Mouse (Mus musculus): ENCODE measurements at regions not wholly inside any gene's neighbourhood (a gene's known extent, or its start where the extent isn't known, plus 50 kb on each side); places are given as distances from the start of the nearest gene placed in this dataset.

DNA sequence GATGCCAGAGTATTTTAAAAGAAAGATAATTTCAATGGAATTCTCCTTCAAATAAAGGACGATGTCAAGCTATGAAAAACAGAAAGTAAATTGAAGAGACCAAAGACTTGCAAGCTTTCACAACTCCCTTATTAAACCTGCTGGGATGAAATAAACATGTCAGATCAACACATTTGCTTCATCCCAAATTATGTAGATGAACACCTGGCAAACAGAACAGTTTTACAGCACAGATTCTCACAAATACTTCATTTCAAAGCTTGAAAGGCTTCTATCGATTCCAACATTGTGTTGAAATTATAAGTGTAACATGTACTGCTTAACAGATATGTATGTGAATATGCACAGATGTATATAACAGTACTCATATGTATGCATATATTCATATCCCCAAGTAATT is 749.5 kb downstream of the Hdgfl1 start:
- Histone ChIP-seq H3K36me3 (no peaks in the 10 kb centered on the region), H3K4me1 (no peaks in the 10 kb centered on the region), H3K4me2 (no peak overlapping the region), H3K27ac (no peak overlapping the region), H3K9me3 (no peaks in the 10 kb centered on the region), H3K27me3 (no peaks in the 10 kb centered on the region), H3K9ac (no peak overlapping the region), H3K4me3 (no peak overlapping the region)
- no peak for ATAC-seq (ENCODE audit: borderline replicate concordance, extremely low read depth, low FRiP score, low TSS enrichment)
- 85% methylated on average over 2 of the region's 2 CpGs for WGBS

DNA sequence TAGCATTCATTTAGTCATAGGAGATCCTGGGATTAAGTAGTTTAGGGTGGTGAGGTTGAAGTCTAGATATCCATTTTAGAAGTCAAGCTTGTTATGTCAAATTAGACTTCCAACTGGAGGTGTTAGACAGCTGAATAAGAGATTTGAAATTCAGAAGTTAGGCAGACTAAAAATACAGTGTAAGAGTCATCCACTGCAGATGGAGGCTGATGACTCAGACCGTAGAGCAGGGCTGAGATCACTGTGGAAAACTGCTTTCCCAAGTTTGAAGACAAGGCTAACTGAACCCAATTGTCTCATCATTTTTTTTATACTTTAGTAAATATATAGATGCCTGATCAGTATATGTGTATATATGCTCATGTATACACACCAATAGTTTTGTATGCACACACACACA is 738.8 kb upstream of the Nrsn1 start:
- 77% methylated on average over 1 of the region's 1 CpGs for WGBS
- no peak for ATAC-seq (ENCODE audit: borderline replicate concordance, extremely low read depth, low FRiP score, low TSS enrichment)
- Histone ChIP-seq H3K27me3 (no peaks in the 10 kb centered on the region), H3K4me3 (no peak overlapping the region), H3K4me2 (no peak overlapping the region), H3K9me3 (no peaks in the 10 kb centered on the region), H3K27ac (no peak overlapping the region), H3K36me3 (no peaks in the 10 kb centered on the region), H3K4me1 (no peaks in the 10 kb centered on the region), H3K9ac (no peak overlapping the region)

DNA sequence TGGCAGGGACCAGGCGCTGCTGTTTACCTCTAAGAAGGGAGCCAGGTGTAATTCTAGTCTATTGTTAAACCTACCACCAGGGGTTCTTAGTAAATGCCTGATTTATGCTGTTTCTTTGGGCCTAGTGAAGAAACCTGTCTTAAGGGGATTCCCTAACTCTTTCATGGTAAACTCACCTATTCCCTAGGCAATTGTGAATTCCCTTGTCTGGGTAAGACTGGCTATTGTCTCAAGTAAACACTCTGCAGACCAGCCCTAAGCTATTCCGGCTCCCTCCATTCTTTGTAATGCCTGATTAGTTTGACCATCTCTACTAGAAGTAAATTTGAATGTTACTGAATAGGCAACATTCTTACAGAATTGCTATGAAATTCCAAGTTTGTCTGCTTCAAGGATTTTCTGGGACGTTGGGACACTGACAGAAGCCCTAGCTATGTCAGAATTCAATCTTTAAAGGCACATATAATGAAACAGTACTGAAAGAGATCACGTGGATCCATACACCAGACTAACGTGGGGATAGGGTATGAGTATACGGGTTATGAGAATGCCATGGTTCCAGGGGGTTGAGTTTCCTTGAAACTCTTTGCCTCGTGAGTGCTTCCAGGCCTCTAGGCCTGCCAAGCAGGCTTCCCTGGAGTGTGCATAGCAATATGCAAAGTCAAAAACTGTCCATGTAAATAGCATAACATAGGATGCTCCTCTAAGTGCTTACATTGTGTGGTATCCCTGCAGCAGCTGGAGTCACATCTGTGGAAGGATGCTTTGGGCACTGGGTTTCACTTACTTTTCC is 734.7 kb upstream of the Nrsn1 start:
- Histone ChIP-seq H3K4me2 (no peak overlapping the region), H3K27ac (no peak overlapping the region), H3K9me3 (no peaks in the 10 kb centered on the region), H3K9ac (no peak overlapping the region), H3K27me3 (no peaks in the 10 kb centered on the region), H3K36me3 (no peaks in the 10 kb centered on the region), H3K4me1 (no peaks in the 10 kb centered on the region), H3K4me3 (no peak overlapping the region)
- WGBS: 89% methylated on average over 7 of the region's 7 CpGs
- no peak for ATAC-seq (ENCODE audit: borderline replicate concordance, extremely low read depth, low FRiP score, low TSS enrichment)

DNA sequence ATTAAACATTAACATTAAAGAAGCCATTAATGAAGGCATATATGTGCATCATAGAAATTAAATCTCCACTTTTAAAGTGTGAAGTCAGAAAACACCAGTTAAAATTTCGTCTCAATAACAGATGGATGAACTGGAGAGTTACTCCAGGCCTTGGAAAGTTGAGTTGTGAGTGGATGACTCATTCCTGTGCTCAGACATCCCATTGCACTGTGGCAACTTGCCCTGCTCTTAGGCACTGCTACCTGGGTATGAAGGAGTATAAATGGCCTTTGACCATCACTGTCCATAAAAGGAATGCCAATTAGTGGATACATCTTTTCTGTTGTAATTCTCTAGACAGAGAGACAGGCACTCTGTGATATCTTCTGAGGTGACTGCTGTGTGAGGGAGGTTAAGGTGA is 723.2 kb upstream of the Nrsn1 start:
- Histone ChIP-seq H3K27me3 (no peaks in the 10 kb centered on the region), H3K36me3 (no peaks in the 10 kb centered on the region), H3K9me3 (no peaks in the 10 kb centered on the region), H3K4me2 (no peak overlapping the region), H3K27ac (no peak overlapping the region), H3K4me3 (no peak overlapping the region), H3K9ac (no peak overlapping the region), H3K4me1 (no peaks in the 10 kb centered on the region)
- ATAC-seq (ENCODE audit: borderline replicate concordance, extremely low read depth, low FRiP score, low TSS enrichment): no peak
- WGBS: 38% methylated on average over 1 of the region's 1 CpGs

DNA sequence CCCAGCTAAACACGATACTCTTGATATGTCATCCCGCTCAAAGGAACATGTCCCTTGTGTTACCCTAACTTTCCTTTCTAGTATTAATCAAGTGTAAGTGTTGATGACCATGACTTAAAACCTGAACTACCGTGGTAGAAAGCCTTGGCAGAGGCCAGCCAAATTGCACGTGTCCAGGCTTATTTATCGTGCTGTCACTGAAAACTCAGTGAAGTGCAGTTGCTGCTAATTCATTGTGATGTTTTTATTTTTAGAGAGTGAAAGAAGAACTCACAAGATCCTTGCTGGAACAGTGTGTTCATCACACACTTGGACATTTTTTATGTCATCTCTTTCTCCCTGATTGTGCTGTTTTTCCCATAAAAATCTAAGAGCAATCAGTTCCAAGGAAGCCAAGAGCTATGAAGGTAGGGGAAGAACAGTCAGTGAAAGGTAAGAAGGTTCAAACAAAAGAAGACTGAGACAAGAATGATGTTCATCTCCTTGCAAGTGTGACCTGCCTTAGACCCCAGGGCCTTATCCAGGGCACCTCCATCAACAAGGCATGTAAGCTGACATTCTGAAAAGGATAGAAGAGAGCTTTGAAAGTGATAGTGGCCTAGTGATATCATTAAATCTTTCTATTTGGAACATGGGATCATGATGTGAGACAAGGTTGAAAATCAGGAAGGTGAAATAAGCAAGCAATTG is 718.9 kb upstream of the Nrsn1 start:
- no peaks in the 10 kb centered on the region for H3K27me3 ChIP-seq
- no peak overlapping the region for H3K9ac ChIP-seq
- no peak overlapping the region for H3K4me3 ChIP-seq
- H3K9me3 ChIP-seq: no peaks in the 10 kb centered on the region
- no peaks in the 10 kb centered on the region for H3K4me1 ChIP-seq
- H3K4me2 ChIP-seq: no peak overlapping the region
- no peak for ATAC-seq (ENCODE audit: borderline replicate concordance, extremely low read depth, low FRiP score, low TSS enrichment)
- no peak overlapping the region for H3K27ac ChIP-seq
- no peaks in the 10 kb centered on the region for H3K36me3 ChIP-seq
- 38% methylated on average over 5 of the region's 5 CpGs for WGBS

DNA sequence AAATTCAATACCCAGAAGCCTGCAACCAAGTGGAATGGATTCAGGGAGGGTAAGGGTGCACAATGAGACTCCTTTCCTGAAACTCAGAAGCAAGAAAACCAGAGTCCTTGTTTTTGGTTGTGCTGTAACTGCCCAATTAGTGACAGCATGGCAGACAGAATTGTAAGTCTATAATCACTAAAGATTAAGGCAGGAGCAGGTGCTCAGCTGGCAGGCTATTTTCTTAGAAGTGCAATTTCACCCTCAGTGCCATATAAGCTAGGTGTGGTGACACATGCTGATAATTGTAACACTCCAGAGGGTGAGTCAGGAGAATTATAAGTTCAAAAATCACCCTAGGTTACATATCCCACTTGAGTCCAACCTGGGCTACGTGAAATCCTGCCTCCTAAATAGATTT is 714.2 kb upstream of the Nrsn1 start:
- no peak overlapping the region for H3K4me3 ChIP-seq
- no peaks in the 10 kb centered on the region for H3K4me1 ChIP-seq
- H3K9ac ChIP-seq: no peak overlapping the region
- no peak for ATAC-seq (ENCODE audit: borderline replicate concordance, extremely low read depth, low FRiP score, low TSS enrichment)
- H3K36me3 ChIP-seq: no peaks in the 10 kb centered on the region
- 84% methylated on average over 1 of the region's 1 CpGs for WGBS
- no peaks in the 10 kb centered on the region for H3K27me3 ChIP-seq
- no peak overlapping the region for H3K27ac ChIP-seq
- no peaks in the 10 kb centered on the region for H3K9me3 ChIP-seq
- no peak overlapping the region for H3K4me2 ChIP-seq

DNA sequence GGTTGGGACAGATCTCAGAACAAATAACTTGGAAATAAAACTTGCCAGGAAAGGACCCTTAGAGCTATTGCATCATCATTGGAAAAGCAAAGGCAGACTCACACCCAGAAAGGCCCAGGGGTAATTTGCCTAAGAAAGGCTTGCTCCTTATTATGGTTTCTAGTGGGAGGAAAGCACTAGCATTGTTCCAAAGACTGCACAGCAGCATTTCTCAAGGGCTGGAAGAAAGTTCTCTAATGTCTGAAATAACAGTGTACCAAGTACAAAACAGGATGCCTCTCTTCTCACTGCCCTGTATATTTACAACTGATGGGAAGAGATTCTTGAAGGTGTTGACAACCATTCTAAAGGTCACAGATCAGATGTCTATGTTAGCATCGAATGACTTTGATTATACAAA is 713.4 kb upstream of the Nrsn1 start:
- 63% methylated on average over 1 of the region's 1 CpGs for WGBS
- Histone ChIP-seq H3K9me3 (no peaks in the 10 kb centered on the region), H3K27me3 (no peaks in the 10 kb centered on the region), H3K4me2 (no peak overlapping the region), H3K9ac (no peak overlapping the region), H3K36me3 (no peaks in the 10 kb centered on the region), H3K27ac (no peak overlapping the region), H3K4me3 (no peak overlapping the region), H3K4me1 (no peaks in the 10 kb centered on the region)
- no peak for ATAC-seq (ENCODE audit: borderline replicate concordance, extremely low read depth, low FRiP score, low TSS enrichment)

DNA sequence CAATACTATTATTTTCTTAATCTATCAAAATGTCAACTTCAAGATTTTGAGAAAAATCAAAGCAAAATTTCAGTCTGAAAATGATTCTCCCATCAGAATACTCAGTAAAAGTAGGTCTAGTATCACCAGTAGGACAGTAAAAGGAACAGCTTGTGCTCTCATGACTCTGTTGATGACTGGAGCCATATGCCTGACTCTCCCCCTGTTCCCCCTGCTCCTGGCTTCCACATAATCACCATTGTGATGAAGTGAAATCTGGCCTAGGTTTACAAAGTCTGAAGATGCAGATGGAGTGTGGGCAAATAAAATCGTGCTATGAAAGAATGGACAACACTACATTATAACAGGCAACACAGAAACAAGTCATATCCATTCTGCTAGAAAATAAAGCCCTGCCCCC is 708.3 kb upstream of the Nrsn1 start:
- 56% methylated on average over 1 of the region's 1 CpGs for WGBS
- Histone ChIP-seq H3K36me3 (no peaks in the 10 kb centered on the region), H3K27me3 (no peaks in the 10 kb centered on the region), H3K4me3 (no peak overlapping the region), H3K27ac (no peak overlapping the region), H3K4me1 (no peaks in the 10 kb centered on the region), H3K9me3 (no peaks in the 10 kb centered on the region), H3K9ac (no peak overlapping the region), H3K4me2 (no peak overlapping the region)
- no peak for ATAC-seq (ENCODE audit: borderline replicate concordance, extremely low read depth, low FRiP score, low TSS enrichment)

DNA sequence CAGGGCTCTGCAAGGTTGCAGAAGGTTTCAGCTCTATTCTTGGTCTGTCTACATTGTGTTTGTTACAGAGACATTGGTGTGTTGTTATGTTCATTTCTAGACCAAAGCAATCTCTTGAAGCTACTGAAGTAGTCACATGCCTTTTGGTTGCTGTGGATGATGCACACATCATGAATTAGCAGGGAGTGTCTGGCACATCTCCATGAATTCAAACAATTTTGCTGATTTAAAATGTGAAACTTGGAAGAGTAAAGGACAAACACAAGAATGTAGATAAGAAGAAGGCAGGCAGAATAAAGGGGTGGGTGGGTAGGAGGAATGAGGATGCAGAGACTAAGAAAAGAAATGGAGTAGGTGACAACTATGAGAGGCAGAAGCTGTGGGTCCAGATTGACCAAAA is 688.3 kb upstream of the Nrsn1 start:
- Histone ChIP-seq H3K36me3 (no peaks in the 10 kb centered on the region), H3K27me3 (peaks cover 4% of the 10 kb centered on the region; the same call in 1 of the 2 replicates), H3K9ac (no peak overlapping the region), H3K4me2 (no peak overlapping the region), H3K9me3 (no peaks in the 10 kb centered on the region), H3K4me3 (no peak overlapping the region), H3K27ac (no peak overlapping the region), H3K4me1 (0 out of 2 replicates have a peak, but pooled peaks cover 6% of the 10 kb centered on the region)
- peak; percentile 73; the same call in 1 of the 2 replicates for ATAC-seq (ENCODE audit: borderline replicate concordance, extremely low read depth, low FRiP score, low TSS enrichment)

DNA sequence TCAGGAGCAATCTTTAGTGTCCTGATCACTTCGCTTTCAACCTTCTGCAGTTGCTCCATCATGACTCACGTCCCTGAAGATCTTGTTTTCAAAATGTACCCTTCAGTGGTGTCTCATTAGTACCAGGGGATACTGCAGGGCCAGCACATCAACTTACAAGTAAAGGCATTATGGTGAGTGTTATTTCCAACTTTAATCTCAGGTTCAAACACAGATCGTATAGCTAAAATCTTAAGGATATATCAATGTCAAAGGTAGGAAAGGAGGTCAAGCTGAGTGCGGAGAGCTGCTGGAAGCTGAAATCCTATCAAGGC is 687.8 kb upstream of the Nrsn1 start:
- H3K9ac ChIP-seq: no peak overlapping the region
- peaks cover 4% of the 10 kb centered on the region; the same call in 1 of the 2 replicates for H3K27me3 ChIP-seq
- 36% methylated on average over 4 of the region's 4 CpGs for WGBS
- peak; percentile 62; the same call in 1 of the 2 replicates for ATAC-seq (ENCODE audit: borderline replicate concordance, extremely low read depth, low FRiP score, low TSS enrichment)
- 0 out of 2 replicates have a peak, but pooled peaks cover 6% of the 10 kb centered on the region for H3K4me1 ChIP-seq
- H3K27ac ChIP-seq: no peak overlapping the region
- no peaks in the 10 kb centered on the region for H3K36me3 ChIP-seq
- no peak overlapping the region for H3K4me3 ChIP-seq
- H3K4me2 ChIP-seq: no peak overlapping the region
- no peaks in the 10 kb centered on the region for H3K9me3 ChIP-seq

DNA sequence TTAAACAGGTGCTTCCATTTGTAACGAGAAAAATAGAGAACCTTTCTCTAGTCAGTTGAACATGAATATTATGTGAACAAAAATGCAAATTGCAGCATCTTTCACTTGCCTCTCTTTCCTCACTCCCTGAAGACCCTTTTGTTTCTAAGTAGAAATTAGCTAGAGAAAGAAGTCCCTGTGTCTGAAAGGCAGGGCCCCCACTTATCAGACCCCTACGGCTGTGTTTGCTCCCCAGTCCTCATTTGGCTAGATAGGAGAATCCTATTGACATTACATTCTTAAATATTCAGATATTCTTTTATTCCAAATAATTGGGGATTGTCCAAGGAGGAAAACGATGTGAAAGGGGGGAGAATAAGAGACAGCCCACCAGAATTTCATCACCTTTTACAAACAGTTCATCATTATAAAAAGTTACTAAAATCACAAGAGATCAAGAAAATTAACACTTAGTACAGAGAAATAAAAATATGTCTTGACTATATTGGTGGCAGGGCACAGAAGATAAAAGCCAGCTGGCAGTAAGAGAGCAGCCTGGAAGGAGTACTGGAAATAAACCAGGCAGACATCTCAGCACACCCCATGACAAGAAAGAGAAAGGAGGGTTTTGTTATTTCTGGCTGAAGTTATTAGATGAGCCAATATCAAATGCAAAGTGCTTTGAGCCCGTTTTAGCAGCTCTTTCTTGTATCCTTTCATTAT is 687.3 kb upstream of the Nrsn1 start:
- no peak overlapping the region for H3K4me2 ChIP-seq
- H3K36me3 ChIP-seq: no peaks in the 10 kb centered on the region
- H3K4me3 ChIP-seq: no peak overlapping the region
- 33% methylated on average over 4 of the region's 4 CpGs for WGBS
- peak; percentile 91; the same call in 1 of the 2 replicates for ATAC-seq (ENCODE audit: borderline replicate concordance, extremely low read depth, low FRiP score, low TSS enrichment)
- H3K27ac ChIP-seq: no peak overlapping the region
- peaks cover 4% of the 10 kb centered on the region; the same call in 1 of the 2 replicates for H3K27me3 ChIP-seq
- H3K4me1 ChIP-seq: 0 out of 2 replicates have a peak, but pooled peaks cover 6% of the 10 kb centered on the region
- no peaks in the 10 kb centered on the region for H3K9me3 ChIP-seq
- H3K9ac ChIP-seq: no peak overlapping the region

DNA sequence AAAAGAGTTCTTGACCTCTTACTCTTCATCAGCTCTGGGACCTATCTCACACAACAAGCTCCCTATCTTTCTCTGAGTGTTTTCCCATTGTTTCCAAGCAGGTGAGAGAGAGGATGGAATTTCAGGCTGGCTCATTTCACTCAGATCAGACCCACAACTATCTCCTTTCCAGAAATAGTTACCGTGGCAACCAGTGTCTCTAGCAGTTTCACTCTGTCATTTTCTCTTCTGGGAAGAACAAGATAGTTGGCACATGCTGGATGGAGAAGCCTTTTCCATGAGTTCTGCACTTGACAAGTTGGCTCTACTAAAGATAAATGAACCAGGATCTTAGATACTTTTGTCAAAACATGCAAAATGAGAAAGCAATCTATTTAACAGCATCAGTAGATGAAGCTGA is 667.3 kb upstream of the Nrsn1 start:
- Histone ChIP-seq H3K4me2 (no peak overlapping the region), H3K9ac (no peak overlapping the region), H3K27me3 (no peaks in the 10 kb centered on the region), H3K36me3 (no peaks in the 10 kb centered on the region), H3K27ac (no peak overlapping the region), H3K4me1 (peaks cover 13% of the 10 kb centered on the region), H3K9me3 (no peaks in the 10 kb centered on the region), H3K4me3 (no peak overlapping the region)
- ATAC-seq (ENCODE audit: borderline replicate concordance, extremely low read depth, low FRiP score, low TSS enrichment): no peak
- WGBS: 82% methylated on average over 1 of the region's 1 CpGs

Data from lung, embryonic 15.5 days (tissue).